Mouse (Mus musculus) liver, embryonic 11.5 days (tissue): ENCODE measurements around the gene Plekhj1. TPM values are rescaled to one million over a fixed set of nuclear protein-coding genes. Genes with fewer than 3 reads are reported as not detected.

Experiments
- ATAC-seq: fragments of 200-750 bp; cut with Nextera tagmentation; replicated peaks from 2 replicates; pipeline ENCODE4 v1.8.0; 2017; ENCODE audit warnings: moderate number of reproducible peaks, mild to moderate bottlenecking, moderate TSS enrichment, moderate library complexity; ENCODE audit not compliant: low FRiP score
- DNase-seq: peaks from one replicate; pipeline ENCODE4 v3.0.0-alpha.2; 2017; ENCODE audit warnings: low spot score
- H3K27ac ChIP-seq: fragments of 300-500 bp; sonication (generic); 2 replicates; pipeline ENCODE4 v1.5.1; 2014; ENCODE audit warnings: mild to moderate bottlenecking, low read depth, low read length, control low read depth
- H3K27me3 ChIP-seq: fragments of 300-500 bp; sonication (generic); replicated peaks from 2 replicates; pipeline ENCODE4 v1.6.1; 2014; ENCODE audit warnings: low read length, mixed read lengths; ENCODE audit not compliant: control insufficient read depth, insufficient read depth
- H3K36me3 ChIP-seq: fragments of 300-500 bp; sonication (generic); 2 replicates; pipeline ENCODE4 v1.6.1; 2014; ENCODE audit warnings: mild to moderate bottlenecking, low read length, moderate library complexity, mixed read lengths; ENCODE audit not compliant: control insufficient read depth, insufficient read depth
- H3K4me1 ChIP-seq: fragments of 300-500 bp; sonication (generic); replicated peaks from 2 replicates; pipeline ENCODE4 v1.6.1; 2014; ENCODE audit warnings: low read length, mixed read lengths; ENCODE audit not compliant: control insufficient read depth, insufficient read depth
- H3K4me2 ChIP-seq: fragments of 300-500 bp; sonication (generic); 2 replicates; pipeline ENCODE4 v1.6.1; 2014; ENCODE audit warnings: mild to moderate bottlenecking, control low read depth, moderate library complexity
- H3K4me3 ChIP-seq: fragments of 300-500 bp; sonication (generic); 2 replicates; pipeline ENCODE4 v1.5.1; 2014; ENCODE audit warnings: low read depth, low read length, control low read depth
- H3K9ac ChIP-seq: fragments of 300-500 bp; sonication (generic); 2 replicates; pipeline ENCODE4 v1.6.1; 2014; ENCODE audit warnings: low read depth, low read length, control low read depth
- H3K9me3 ChIP-seq: fragments of 300-500 bp; sonication (generic); 2 replicates; pipeline ENCODE4 v1.6.1; 2016; ENCODE audit warnings: low read length, inconsistent platforms, mixed read lengths; ENCODE audit not compliant: control insufficient read depth
- WGBS: fragments of 180-500 bp; shearing (Covaris S2); extraction: QIAGEN DNeasy Blood & Tissue Kit; methylation state at CpG from one replicate; pipeline ENCODE4 v1.1.7; 2014; 5-methylcytosine and 5-hydroxymethylcytosine counted together
- polyA plus RNA-seq: library from polyadenylated mRNA; unstranded; fragments of >200 nt; fragmentation: Nextera tagmentation; extraction: Ambion mirVana; gene quantifications from 2 replicates; pipeline ENCODE4 v1.2.1, GENCODE M21; 2014

Gene Plekhj1
- polyA plus RNA-seq, 1 experiment from 2014 or later = 188 TPM

GRCm38 (mm10) chr10:80777123-80777522 is 21.3 kb downstream of the Plekhj1 start:
- H3K36me3 ChIP-seq = peaks cover 65% of the 10 kb centered on the region
- no peak overlapping the region for H3K9ac ChIP-seq
- H3K27ac ChIP-seq = no peak overlapping the region
- WGBS = 87% methylated on average over 5 of the region's 5 CpGs
- DNase-seq = no peak
- H3K4me1 ChIP-seq = peaks cover 15% of the 10 kb centered on the region
- no peak overlapping the region for H3K4me2 ChIP-seq
- no peaks in the 10 kb centered on the region for H3K27me3 ChIP-seq
- no peaks in the 10 kb centered on the region for H3K9me3 ChIP-seq
- no peak overlapping the region for H3K4me3 ChIP-seq
- no peak for ATAC-seq

DNA sequence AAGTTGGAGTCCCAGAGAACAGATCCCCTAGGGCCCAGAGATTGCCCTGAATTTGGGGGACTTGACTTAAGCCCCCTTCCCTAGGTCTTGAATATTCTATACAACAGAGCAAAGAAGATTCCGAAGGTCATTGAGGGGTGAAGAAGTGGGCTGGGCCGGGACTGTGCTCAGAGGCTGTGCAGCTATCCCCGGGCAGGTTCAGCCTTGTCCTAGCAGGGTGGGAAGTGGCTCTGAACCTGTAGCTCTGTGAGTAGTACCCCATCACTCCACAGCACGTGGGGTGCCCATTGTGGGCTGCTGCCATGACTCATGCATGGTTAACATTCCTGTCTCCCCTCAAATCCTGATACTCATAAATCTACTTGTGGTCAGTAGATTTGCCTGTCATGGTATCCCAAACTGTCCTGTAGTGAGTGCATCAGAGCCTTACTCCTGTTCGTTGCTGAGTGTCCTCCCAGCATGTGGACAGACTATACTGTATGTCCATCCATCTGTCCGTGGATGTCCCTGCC is 22.0 kb downstream of the Plekhj1 start:
- no peak overlapping the region for H3K4me2 ChIP-seq
- H3K4me1 ChIP-seq = peaks cover 15% of the 10 kb centered on the region
- H3K4me3 ChIP-seq = no peak overlapping the region
- DNase-seq = no peak
- WGBS = 85% methylated on average over 6 of the region's 6 CpGs
- H3K9ac ChIP-seq = no peak overlapping the region
- H3K27me3 ChIP-seq = no peaks in the 10 kb centered on the region
- peaks cover 62% of the 10 kb centered on the region for H3K36me3 ChIP-seq
- H3K9me3 ChIP-seq = no peaks in the 10 kb centered on the region
- ATAC-seq = no peak
- H3K27ac ChIP-seq = no peak overlapping the region

- Histone ChIP-seq H3K4me3 (no peak overlapping the region), H3K9ac (no peak overlapping the region), H3K36me3 (peaks cover 63% of the 10 kb centered on the region), H3K9me3 (no peaks in the 10 kb centered on the region), H3K4me2 (no peak overlapping the region), H3K27me3 (no peaks in the 10 kb centered on the region), H3K27ac (no peak overlapping the region), H3K4me1 (peaks cover 15% of the 10 kb centered on the region)
- 86% methylated on average over 4 of the region's 4 CpGs for WGBS
- ATAC-seq = no peak
- DNase-seq = no peak
These were observed 22.7 kb downstream of the Plekhj1 start for GRCm38 (mm10) chr10:80775731-80776130.

GRCm38 (mm10) chr10:80774981-80775380 is 23.4 kb downstream of the Plekhj1 start:
- WGBS = 84% methylated on average over 4 of the region's 4 CpGs
- no peak overlapping the region for H3K27ac ChIP-seq

DNA sequence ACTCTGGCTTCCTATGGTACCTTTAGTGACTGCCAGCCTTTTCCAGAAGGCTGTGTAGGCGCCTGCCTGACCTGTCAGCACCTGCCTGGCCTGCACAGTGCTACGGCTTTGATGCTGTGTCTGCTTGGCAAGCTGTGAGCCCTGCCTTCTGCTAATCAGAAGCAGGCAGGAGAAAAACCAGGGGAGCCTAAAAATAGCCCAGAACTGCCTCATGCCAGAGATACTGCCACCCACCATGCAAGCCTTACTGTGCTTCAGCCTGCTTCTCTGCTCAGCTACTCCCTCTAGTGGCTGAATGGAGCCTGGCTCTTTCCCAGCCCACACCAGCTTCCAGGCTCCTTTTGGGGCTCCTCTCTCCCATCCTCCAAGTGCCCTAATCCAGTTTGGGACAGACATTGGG is 23.9 kb downstream of the Plekhj1 start:
- ATAC-seq = peak; percentile 90
- H3K4me1 ChIP-seq = peaks cover 20% of the 10 kb centered on the region

More at GRCm38 (mm10) chr10:80774981-80775380, 23.4 kb downstream of the Plekhj1 start:
- Histone ChIP-seq H3K9me3 (no peaks in the 10 kb centered on the region), H3K4me3 (no peak overlapping the region), H3K36me3 (peaks cover 64% of the 10 kb centered on the region), H3K4me1 (peaks cover 20% of the 10 kb centered on the region), H3K4me2 (no peak overlapping the region), H3K27me3 (no peaks in the 10 kb centered on the region), H3K9ac (no peak overlapping the region)
- ATAC-seq = peak; percentile 15; the same call in 1 of the 2 replicates
- no peak for DNase-seq

DNA sequence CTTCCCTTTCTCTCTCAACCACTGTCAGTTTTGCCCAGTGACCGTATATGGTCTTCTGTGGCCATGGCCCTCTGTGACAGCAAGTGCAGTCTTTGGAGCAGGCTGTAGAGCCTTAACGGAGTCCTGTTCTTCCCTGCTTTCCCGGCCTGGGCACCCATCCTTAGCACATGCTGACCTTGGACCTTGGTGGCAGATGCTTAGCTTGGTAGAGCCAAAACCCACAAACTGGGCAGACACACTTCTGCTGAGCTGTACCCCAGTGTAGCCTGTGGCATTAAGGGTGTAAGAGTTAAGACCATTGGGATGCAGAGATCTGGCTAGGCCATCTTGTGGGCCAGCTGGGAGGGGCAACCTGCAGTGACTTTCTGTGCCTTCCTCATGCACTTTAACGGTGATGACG is 24.6 kb downstream of the Plekhj1 start:
- H3K4me3 ChIP-seq = no peak overlapping the region
- no peak overlapping the region for H3K4me2 ChIP-seq
- no peak overlapping the region for H3K9ac ChIP-seq

More for the DNA sequence above, 23.9 kb downstream of the Plekhj1 start:
- H3K4me3 ChIP-seq = no peak overlapping the region
- peak; percentile 70 for DNase-seq
- H3K27me3 ChIP-seq = no peaks in the 10 kb centered on the region
- H3K9me3 ChIP-seq = no peaks in the 10 kb centered on the region
- H3K4me2 ChIP-seq = no peak overlapping the region
- H3K9ac ChIP-seq = no peak overlapping the region
- WGBS = 24% methylated on average over 2 of the region's 2 CpGs
- peaks cover 67% of the 10 kb centered on the region for H3K36me3 ChIP-seq
- peak overlapping the region; percentile 58; the same call in 1 of the 2 replicates for H3K27ac ChIP-seq

DNA sequence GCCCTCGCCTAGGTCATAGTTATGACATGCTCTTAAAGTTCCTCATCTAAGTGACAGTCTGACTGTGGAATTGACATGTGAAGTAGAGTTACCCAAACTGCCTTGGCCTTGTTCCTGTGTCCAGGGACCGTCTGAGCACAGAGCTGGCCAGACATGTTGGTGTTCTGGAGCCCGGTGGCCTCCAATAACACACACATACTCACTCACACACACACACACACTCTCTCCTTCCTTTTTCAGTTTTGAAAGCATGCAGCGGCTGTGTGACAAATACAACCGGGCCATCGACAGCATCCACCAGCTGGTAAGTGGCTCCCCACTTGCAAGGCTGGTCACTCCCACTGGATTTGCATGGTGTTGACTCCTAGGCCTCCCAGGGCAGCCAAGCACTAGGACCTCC is 30.1 kb downstream of the Plekhj1 start:
- Histone ChIP-seq H3K4me1 (peaks cover 9% of the 10 kb centered on the region), H3K9ac (no peak overlapping the region), H3K4me3 (no peak overlapping the region), H3K4me2 (no peak overlapping the region), H3K27ac (no peak overlapping the region), H3K9me3 (no peaks in the 10 kb centered on the region), H3K36me3 (peaks cover 55% of the 10 kb centered on the region), H3K27me3 (no peaks in the 10 kb centered on the region)
- DNase-seq (no peak), ATAC-seq (no peak)
- WGBS = 89% methylated on average over 6 of the region's 6 CpGs

More for the DNA sequence above, 24.6 kb downstream of the Plekhj1 start:
- H3K4me1 ChIP-seq = peaks cover 20% of the 10 kb centered on the region
- no peaks in the 10 kb centered on the region for H3K27me3 ChIP-seq
- DNase-seq = no peak
- peak overlapping the region; percentile 58; the same call in 1 of the 2 replicates for H3K27ac ChIP-seq
- 75% methylated on average over 5 of the region's 5 CpGs for WGBS
- ATAC-seq = no peak
- H3K9me3 ChIP-seq = no peaks in the 10 kb centered on the region
- peaks cover 67% of the 10 kb centered on the region for H3K36me3 ChIP-seq

DNA sequence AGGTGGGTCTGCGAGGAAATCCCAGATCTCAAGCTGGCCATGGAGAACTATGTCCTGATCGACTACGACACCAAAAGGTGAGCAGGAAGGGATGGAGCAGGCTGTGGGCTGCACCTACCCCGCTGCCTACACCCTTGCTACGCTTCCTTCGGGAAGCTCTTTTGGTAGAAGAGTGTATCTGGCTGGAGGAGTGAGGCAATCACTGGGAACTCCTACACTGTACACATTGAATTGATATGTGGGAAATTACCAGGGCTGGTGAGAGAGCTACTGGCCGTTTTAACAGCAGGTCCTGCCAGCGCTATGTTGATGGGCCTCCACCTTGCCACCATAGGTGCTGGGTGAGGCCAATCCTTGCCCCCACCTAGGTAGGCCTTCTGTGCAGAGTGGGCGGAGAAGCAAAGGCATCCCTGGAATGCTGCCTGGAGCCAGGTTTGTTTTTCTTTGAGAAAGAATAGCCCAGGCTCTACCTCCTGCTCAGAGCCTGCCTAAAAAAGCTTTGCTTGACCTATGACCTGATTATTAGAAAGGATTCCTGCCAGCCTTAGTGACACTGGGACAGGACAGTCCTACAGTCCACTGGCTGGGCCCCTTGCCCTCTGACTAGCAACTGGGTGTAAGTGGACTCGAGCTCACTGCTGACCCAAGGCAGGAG is 32.1 kb downstream of the Plekhj1 start:
- ATAC-seq = no peak
- no peaks in the 10 kb centered on the region for H3K9me3 ChIP-seq
- WGBS = 83% methylated on average over 10 of the region's 10 CpGs
- no peak overlapping the region for H3K9ac ChIP-seq
- peaks cover 9% of the 10 kb centered on the region for H3K4me1 ChIP-seq
- no peak overlapping the region for H3K27ac ChIP-seq
- no peak overlapping the region for H3K4me3 ChIP-seq
- no peak for DNase-seq
- H3K36me3 ChIP-seq = peaks cover 44% of the 10 kb centered on the region
- H3K4me2 ChIP-seq = no peak overlapping the region
- H3K27me3 ChIP-seq = no peaks in the 10 kb centered on the region

DNA sequence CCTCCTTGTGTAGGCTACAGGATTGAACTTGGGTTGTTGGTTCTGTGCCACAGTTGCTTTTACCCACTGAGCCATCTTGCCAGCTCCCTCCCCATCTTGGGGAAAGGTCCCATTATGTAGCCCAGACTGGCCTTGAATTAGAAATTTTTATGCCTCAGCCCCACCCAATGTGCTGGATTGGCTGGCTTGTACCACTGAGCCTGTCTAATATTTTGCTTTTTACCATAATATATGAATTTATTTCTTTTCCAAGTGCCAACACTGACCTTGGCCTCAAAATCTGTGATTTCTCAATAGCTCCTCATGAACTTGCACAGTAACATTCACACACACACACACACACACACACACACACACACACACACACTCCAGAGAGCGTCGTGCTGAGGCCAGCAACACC is 32.7 kb downstream of the Plekhj1 start:
- Histone ChIP-seq H3K36me3 (peaks cover 39% of the 10 kb centered on the region), H3K9me3 (no peaks in the 10 kb centered on the region), H3K9ac (no peak overlapping the region), H3K4me2 (no peak overlapping the region), H3K27ac (no peak overlapping the region), H3K4me3 (no peak overlapping the region), H3K27me3 (no peaks in the 10 kb centered on the region), H3K4me1 (peaks cover 13% of the 10 kb centered on the region)
- DNase-seq = no peak
- WGBS = 85% methylated on average over 2 of the region's 2 CpGs
- ATAC-seq = no peak
